Mouse (Mus musculus) MEL (cell line): ENCODE measurements around the gene Gm20388. TPM values are rescaled to one million over a fixed set of nuclear protein-coding genes. Genes with fewer than 3 reads are reported as not detected.

Source experiments
- DNase-seq: peaks from one replicate; pipeline ENCODE4 v3.0.0; 2011; ENCODE audit warnings: low read depth, low spot score
- H3K27ac ChIP-seq: 2 replicates; pipeline ENCODE4 v1.5.1; 2012; ENCODE audit warnings: low read depth, mild to moderate bottlenecking, control low read depth, low read length, moderate library complexity; ENCODE audit not compliant: control insufficient read depth
- H3K27me3 ChIP-seq, 2 experiments: fragments of 150-350 bp in 1 of 2; sonication (generic) in 1 of 2; 2 replicates each; pipeline ENCODE4 v1.6.1; 2012; ENCODE audit warnings: low read length in 2 of 2, mild to moderate bottlenecking in 2 of 2, improper control_type of control experiment in 1 of 2, moderate library complexity in 1 of 2; ENCODE audit not compliant: insufficient read depth in 2 of 2, control insufficient read depth in 1 of 2
- H3K36me3 ChIP-seq, 2 experiments: 2 replicates each; pipeline ENCODE4 v1.6.1; 2012 to 2014; ENCODE audit warnings: low read length in 2 of 2, improper control_type of control experiment in 1 of 2, inconsistent platforms in 1 of 2, mild to moderate bottlenecking in 1 of 2; ENCODE audit not compliant: insufficient read depth in 2 of 2, control insufficient read depth in 1 of 2
- H3K4me1 ChIP-seq, 2 experiments: fragments of 150-350 bp in 1 of 2; sonication (generic) in 1 of 2; 2 replicates each; pipeline ENCODE4 v1.6.1; 2012; ENCODE audit warnings: low read length in 2 of 2, improper control_type of control experiment in 1 of 2, mild to moderate bottlenecking in 1 of 2; ENCODE audit not compliant: insufficient read depth in 2 of 2, control insufficient read depth in 1 of 2
- H3K4me3 ChIP-seq, 2 experiments: fragments of 150-350 bp in 1 of 2; sonication (generic) in 1 of 2; 2 replicates each; pipeline ENCODE4 v1.5.1; 2012; ENCODE audit warnings: low read depth in 2 of 2, low read length in 2 of 2, mild to moderate bottlenecking in 2 of 2, moderate library complexity in 2 of 2, control low read depth in 1 of 2, improper control_type of control experiment in 1 of 2; ENCODE audit not compliant: control insufficient read depth in 1 of 2, insufficient read depth in 1 of 2
- H3K79me2 ChIP-seq: 2 replicates; pipeline ENCODE4 v1.6.1; 2012; ENCODE audit warnings: mild to moderate bottlenecking, low read length, moderate library complexity; ENCODE audit not compliant: control insufficient read depth, poor library complexity, insufficient read depth
- H3K9ac ChIP-seq: 2 replicates; pipeline ENCODE4 v1.6.1; 2012; ENCODE audit warnings: low read depth, mild to moderate bottlenecking, control low read depth, low read length, moderate library complexity; ENCODE audit not compliant: control insufficient read depth, poor library complexity, severe bottlenecking
- H3K9me3 ChIP-seq: fragments of 150-350 bp; sonication (generic); replicated peaks from 2 replicates; pipeline ENCODE4 v1.6.1; 2012; ENCODE audit warnings: mild to moderate bottlenecking, low read length, improper control_type of control experiment, moderate library complexity; ENCODE audit not compliant: insufficient read depth
- CHD2 ChIP-seq: IDR thresholded peaks from 2 replicates; pipeline ENCODE4 v1.6.1; 2011; ENCODE audit warnings: low read length, improper control_type of control experiment
- E2F4 ChIP-seq: IDR thresholded peaks from 2 replicates; pipeline ENCODE4 v1.6.1; 2011; ENCODE audit warnings: low read depth, low read length, improper control_type of control experiment, borderline replicate concordance
- EP300 ChIP-seq, 2 experiments: IDR thresholded peaks; 2 replicates each; pipeline ENCODE4 v1.6.1; 2011; ENCODE audit warnings: improper control_type of control experiment in 2 of 2, low read length in 2 of 2, low read depth in 1 of 2, mild to moderate bottlenecking in 1 of 2
- GABPA ChIP-seq: IDR thresholded peaks from 2 replicates; pipeline ENCODE4 v1.6.1; 2012; ENCODE audit warnings: low read depth, mild to moderate bottlenecking, inconsistent platforms, low read length, improper control_type of control experiment, moderate library complexity
- MXI1 ChIP-seq: IDR thresholded peaks from 2 replicates; pipeline ENCODE4 v1.6.1; 2011; ENCODE audit warnings: mild to moderate bottlenecking, low read depth, low read length, improper control_type of control experiment
- MYC ChIP-seq: IDR thresholded peaks from 2 replicates; pipeline ENCODE4 v1.6.1; 2011; ENCODE audit warnings: low read depth, mild to moderate bottlenecking, low read length, improper control_type of control experiment, moderate library complexity
- NELFE ChIP-seq: IDR thresholded peaks from 2 replicates; pipeline ENCODE4 v1.6.1; 2011; ENCODE audit warnings: low read depth, low read length, improper control_type of control experiment
- NRF1 ChIP-seq: IDR thresholded peaks from 2 replicates; pipeline ENCODE4 v1.6.1; 2014; ENCODE audit warnings: low read depth, mild to moderate bottlenecking, inconsistent platforms, low read length, improper control_type of control experiment, moderate library complexity; ENCODE audit not compliant: poor library complexity, insufficient read depth, severe bottlenecking
- POLR2A ChIP-seq, 2 experiments: IDR thresholded peaks; 2 replicates each; pipeline ENCODE4 v1.6.1; 2011 to 2012; ENCODE audit warnings: low read length in 2 of 2, mild to moderate bottlenecking in 2 of 2, control low read depth in 1 of 2, improper control_type of control experiment in 1 of 2, low read depth in 1 of 2, moderate library complexity in 1 of 2; ENCODE audit not compliant: control insufficient read depth in 1 of 2, insufficient read depth in 1 of 2, poor library complexity in 1 of 2
- POLR2AphosphoS5 ChIP-seq: IDR thresholded peaks from 2 replicates; pipeline ENCODE4 v1.6.1; 2012; ENCODE audit warnings: low read depth, borderline replicate concordance, mild to moderate bottlenecking, inconsistent platforms, low read length, moderate library complexity, mixed read lengths
- RCOR1 ChIP-seq: IDR thresholded peaks from 2 replicates; pipeline ENCODE4 v1.6.1; 2012; ENCODE audit warnings: low read depth, mild to moderate bottlenecking, inconsistent platforms, low read length, improper control_type of control experiment
- SIN3A ChIP-seq: IDR thresholded peaks from 2 replicates; pipeline ENCODE4 v1.6.1; 2012; ENCODE audit warnings: low read length, improper control_type of control experiment, inconsistent platforms
- SMC3 ChIP-seq: IDR thresholded peaks from 2 replicates; pipeline ENCODE4 v1.6.1; 2011; ENCODE audit warnings: low read depth, low read length, improper control_type of control experiment
- TBP ChIP-seq: IDR thresholded peaks from 2 replicates; pipeline ENCODE4 v1.8.0; 2011; ENCODE audit warnings: low read depth, low read length, improper control_type of control experiment
- TCF12 ChIP-seq: IDR thresholded peaks from 2 replicates; pipeline ENCODE4 v1.6.1; 2014; ENCODE audit warnings: low read depth, mild to moderate bottlenecking, inconsistent platforms, low read length, improper control_type of control experiment, moderate library complexity
- USF2 ChIP-seq, 2 experiments: IDR thresholded peaks; 2 replicates each; pipeline ENCODE4 v1.6.1; 2011 to 2012; ENCODE audit warnings: improper control_type of control experiment in 2 of 2, low read length in 2 of 2, borderline replicate concordance in 1 of 2, inconsistent platforms in 1 of 2, low read depth in 1 of 2, mild to moderate bottlenecking in 1 of 2; ENCODE audit not compliant: insufficient read depth in 1 of 2
- ZC3H11A ChIP-seq: IDR thresholded peaks from 2 replicates; pipeline ENCODE4 v1.6.1; 2012; ENCODE audit warnings: low read depth, mild to moderate bottlenecking, inconsistent platforms, low read length, improper control_type of control experiment
- ZKSCAN1 ChIP-seq: IDR thresholded peaks from 2 replicates; pipeline ENCODE4 v1.6.1; 2012; ENCODE audit warnings: low read depth, mild to moderate bottlenecking, inconsistent platforms, low read length, improper control_type of control experiment, moderate library complexity
- ZMIZ1 ChIP-seq: IDR thresholded peaks from 2 replicates; pipeline ENCODE4 v1.6.1; 2012; ENCODE audit warnings: low read depth, mild to moderate bottlenecking, inconsistent platforms, low read length, improper control_type of control experiment, moderate library complexity
- polyA plus RNA-seq, 2 experiments: library from polyadenylated mRNA; stranded (reverse) in 1 of 2; unstranded in 1 of 2; fragments of >175 nt in 1 of 2; fragments of >200 nt in 1 of 2; gene quantifications; 2 replicates each; pipeline versions ENCODE4 v1.2.1 to v1.2.4; 2012; ENCODE audit warnings: low replicate concordance in 2 of 2, low read depth in 1 of 2; ENCODE audit not compliant: insufficient read length in 2 of 2, insufficient read depth in 1 of 2, missing spikeins in 1 of 2
- total RNA-seq: library from RNA; depleted of rRNA; stranded (reverse); fragments of 300-350 nt; gene quantifications from 2 replicates; pipeline ENCODE4 v1.2.3, GENCODE M21; 2012

Gene Gm20388
- total and polyA plus RNA-seq, 3 experiments, result 11.1 to 17.8 TPM; not detected in 1

GRCm38 (mm10) chr8:122357202-122357601 is 2446.6 kb downstream of the Gm20388 start:
- Histone ChIP-seq H3K36me3 (peaks cover 0 to 6% of the 10 kb centered on the region in 2 experiments; a peak in 2 of 4 replicates), H3K4me3 (no peak overlapping the region), H3K9me3 (no peaks in the 10 kb centered on the region), H3K27me3 (no peaks in the 10 kb centered on the region), H3K4me1 (peaks cover 0 to 16% of the 10 kb centered on the region in 2 experiments; a peak in 2 of 4 replicates), H3K9ac (no peak overlapping the region), H3K27ac (no peak overlapping the region), H3K79me2 (no peaks in the 10 kb centered on the region)
- no peak for TF ChIP-seq SMC3
- TF ChIP-seq MYC, result no peak
- no peak for TF ChIP-seq ZC3H11A
- no peak for TF ChIP-seq RCOR1
- no peak for TF ChIP-seq TCF12
- no peak for TF ChIP-seq USF2 (IDR thresholded peaks at IDR 0.05; ENCODE audit: borderline replicate concordance in 1 of 2, insufficient read depth in 1 of 2, low read depth in 1 of 2, low read length in 2 of 2)
- TF ChIP-seq ZMIZ1, result no peak
- no peak for TF ChIP-seq CHD2
- no peak for TF ChIP-seq TBP
- TF ChIP-seq GABPA, result no peak
- TF ChIP-seq MXI1, result no peak
- no peak for TF ChIP-seq POLR2AphosphoS5
- no peak for DNase-seq

GRCm38 (mm10) chr8:122357641-122358040 is 2447.0 kb downstream of the Gm20388 start:
- Histone ChIP-seq H3K4me1 (peaks cover 0 to 16% of the 10 kb centered on the region in 2 experiments; a peak in 2 of 4 replicates), H3K9me3 (no peaks in the 10 kb centered on the region), H3K27me3 (no peaks in the 10 kb centered on the region), H3K36me3 (peaks cover 0 to 6% of the 10 kb centered on the region in 2 experiments; a peak in 2 of 4 replicates), H3K4me3 (no peak overlapping the region), H3K27ac (no peak overlapping the region), H3K9ac (no peak overlapping the region), H3K79me2 (no peaks in the 10 kb centered on the region)
- no peak for TF ChIP-seq E2F4
- TF ChIP-seq MYC, result no peak
- TF ChIP-seq EP300 (IDR thresholded peaks at IDR 0.05; ENCODE audit: low read depth in 1 of 2, low read length in 2 of 2), result no peak
- TF ChIP-seq ZKSCAN1, result no peak
- no peak for TF ChIP-seq POLR2A (IDR thresholded peaks at IDR 0.05; ENCODE audit: control insufficient read depth in 1 of 2, insufficient read depth in 1 of 2, low read depth in 1 of 2, low read length in 2 of 2, poor library complexity in 1 of 2)
- TF ChIP-seq NELFE, result no peak
- no peak for TF ChIP-seq NRF1
- no peak for TF ChIP-seq USF2 (IDR thresholded peaks at IDR 0.05; ENCODE audit: borderline replicate concordance in 1 of 2, insufficient read depth in 1 of 2, low read depth in 1 of 2, low read length in 2 of 2)
- TF ChIP-seq SIN3A, result no peak
- no peak for DNase-seq
